Mouse (Mus musculus) MEL (cell line): Measurements from ENCODE around the gene Col4a6. TPM values are rescaled to one million over a fixed set of nuclear protein-coding genes. Genes with fewer than 3 reads are reported as not detected.
A peak's percentile ranks its signal among the peaks of the same experiment; 100 is the strongest.

Experiments
- DNase-seq: peaks from one replicate; pipeline ENCODE4 v3.0.0; 2011; ENCODE audit warnings: low read depth, low spot score
- H3K27ac ChIP-seq: 2 replicates; pipeline ENCODE4 v1.5.1; 2012; ENCODE audit warnings: low read depth, mild to moderate bottlenecking, control low read depth, low read length, moderate library complexity; ENCODE audit not compliant: control insufficient read depth
- H3K27me3 ChIP-seq, 2 experiments: fragments of 150-350 bp in 1 of 2; sonication (generic) in 1 of 2; 2 replicates each; pipeline ENCODE4 v1.6.1; 2012; ENCODE audit warnings: low read length in 2 of 2, mild to moderate bottlenecking in 2 of 2, improper control_type of control experiment in 1 of 2, moderate library complexity in 1 of 2; ENCODE audit not compliant: insufficient read depth in 2 of 2, control insufficient read depth in 1 of 2
- H3K36me3 ChIP-seq, 2 experiments: 2 replicates each; pipeline ENCODE4 v1.6.1; 2012 to 2014; ENCODE audit warnings: low read length in 2 of 2, improper control_type of control experiment in 1 of 2, inconsistent platforms in 1 of 2, mild to moderate bottlenecking in 1 of 2; ENCODE audit not compliant: insufficient read depth in 2 of 2, control insufficient read depth in 1 of 2
- H3K4me1 ChIP-seq, 2 experiments: fragments of 150-350 bp in 1 of 2; sonication (generic) in 1 of 2; 2 replicates each; pipeline ENCODE4 v1.6.1; 2012; ENCODE audit warnings: low read length in 2 of 2, improper control_type of control experiment in 1 of 2, mild to moderate bottlenecking in 1 of 2; ENCODE audit not compliant: insufficient read depth in 2 of 2, control insufficient read depth in 1 of 2
- H3K4me3 ChIP-seq, 2 experiments: fragments of 150-350 bp in 1 of 2; sonication (generic) in 1 of 2; 2 replicates each; pipeline ENCODE4 v1.5.1; 2012; ENCODE audit warnings: low read depth in 2 of 2, low read length in 2 of 2, mild to moderate bottlenecking in 2 of 2, moderate library complexity in 2 of 2, control low read depth in 1 of 2, improper control_type of control experiment in 1 of 2; ENCODE audit not compliant: control insufficient read depth in 1 of 2, insufficient read depth in 1 of 2
- H3K79me2 ChIP-seq: 2 replicates; pipeline ENCODE4 v1.6.1; 2012; ENCODE audit warnings: mild to moderate bottlenecking, low read length, moderate library complexity; ENCODE audit not compliant: control insufficient read depth, poor library complexity, insufficient read depth
- H3K9ac ChIP-seq: 2 replicates; pipeline ENCODE4 v1.6.1; 2012; ENCODE audit warnings: low read depth, mild to moderate bottlenecking, control low read depth, low read length, moderate library complexity; ENCODE audit not compliant: control insufficient read depth, poor library complexity, severe bottlenecking
- H3K9me3 ChIP-seq: fragments of 150-350 bp; sonication (generic); replicated peaks from 2 replicates; pipeline ENCODE4 v1.6.1; 2012; ENCODE audit warnings: mild to moderate bottlenecking, low read length, improper control_type of control experiment, moderate library complexity; ENCODE audit not compliant: insufficient read depth
- GABPA ChIP-seq: IDR thresholded peaks from 2 replicates; pipeline ENCODE4 v1.6.1; 2012; ENCODE audit warnings: low read depth, mild to moderate bottlenecking, inconsistent platforms, low read length, improper control_type of control experiment, moderate library complexity
- GATA1 ChIP-seq: IDR thresholded peaks from 2 replicates; pipeline ENCODE4 v1.6.1; 2011; ENCODE audit warnings: low read depth, low read length, improper control_type of control experiment
- JUND ChIP-seq: IDR thresholded peaks from 2 replicates; pipeline ENCODE4 v1.6.1; 2011; ENCODE audit warnings: low read depth, mild to moderate bottlenecking, improper control_type of control experiment, low read length
- KAT2A ChIP-seq: conservative IDR thresholded peaks from 2 replicates; pipeline ENCODE4 v1.6.1; 2012; ENCODE audit warnings: low read depth, low read length, improper control_type of control experiment, inconsistent platforms
- MAFK ChIP-seq: IDR thresholded peaks from 2 replicates; pipeline ENCODE4 v1.6.1; 2011; ENCODE audit warnings: low read depth, mild to moderate bottlenecking, low read length, improper control_type of control experiment, borderline replicate concordance
- MAX ChIP-seq: IDR thresholded peaks from 2 replicates; pipeline ENCODE4 v1.6.1; 2011; ENCODE audit warnings: low read length, improper control_type of control experiment
- MYB ChIP-seq: IDR thresholded peaks from 2 replicates; pipeline ENCODE4 v1.6.1; 2011; ENCODE audit warnings: mild to moderate bottlenecking, low read depth, low read length, improper control_type of control experiment
- MYC ChIP-seq: IDR thresholded peaks from 2 replicates; pipeline ENCODE4 v1.6.1; 2011; ENCODE audit warnings: low read depth, mild to moderate bottlenecking, low read length, improper control_type of control experiment, moderate library complexity
- POLR2A ChIP-seq, 2 experiments: IDR thresholded peaks; 2 replicates each; pipeline ENCODE4 v1.6.1; 2011 to 2012; ENCODE audit warnings: low read length in 2 of 2, mild to moderate bottlenecking in 2 of 2, control low read depth in 1 of 2, improper control_type of control experiment in 1 of 2, low read depth in 1 of 2, moderate library complexity in 1 of 2; ENCODE audit not compliant: control insufficient read depth in 1 of 2, insufficient read depth in 1 of 2, poor library complexity in 1 of 2
- RAD21 ChIP-seq: IDR thresholded peaks from 2 replicates; pipeline ENCODE4 v1.6.1; 2011; ENCODE audit warnings: mild to moderate bottlenecking, low read depth, low read length, improper control_type of control experiment
- SIN3A ChIP-seq: IDR thresholded peaks from 2 replicates; pipeline ENCODE4 v1.6.1; 2012; ENCODE audit warnings: low read length, improper control_type of control experiment, inconsistent platforms
- TBP ChIP-seq: IDR thresholded peaks from 2 replicates; pipeline ENCODE4 v1.8.0; 2011; ENCODE audit warnings: low read depth, low read length, improper control_type of control experiment
- UBTF ChIP-seq: IDR thresholded peaks from 2 replicates; pipeline ENCODE4 v1.6.1; 2012; ENCODE audit warnings: low read depth, mild to moderate bottlenecking, inconsistent platforms, low read length, improper control_type of control experiment, moderate library complexity, borderline replicate concordance; ENCODE audit not compliant: insufficient read depth
- USF2 ChIP-seq, 2 experiments: IDR thresholded peaks; 2 replicates each; pipeline ENCODE4 v1.6.1; 2011 to 2012; ENCODE audit warnings: improper control_type of control experiment in 2 of 2, low read length in 2 of 2, borderline replicate concordance in 1 of 2, inconsistent platforms in 1 of 2, low read depth in 1 of 2, mild to moderate bottlenecking in 1 of 2; ENCODE audit not compliant: insufficient read depth in 1 of 2
- polyA plus RNA-seq, 2 experiments: library from polyadenylated mRNA; stranded (reverse) in 1 of 2; unstranded in 1 of 2; fragments of >175 nt in 1 of 2; fragments of >200 nt in 1 of 2; gene quantifications; 2 replicates each; pipeline versions ENCODE4 v1.2.1 to v1.2.4; 2012; ENCODE audit warnings: low replicate concordance in 2 of 2, low read depth in 1 of 2; ENCODE audit not compliant: insufficient read length in 2 of 2, insufficient read depth in 1 of 2, missing spikeins in 1 of 2
- total RNA-seq: library from RNA; depleted of rRNA; stranded (reverse); fragments of 300-350 nt; gene quantifications from 2 replicates; pipeline ENCODE4 v1.2.3, GENCODE M21; 2012

Gene Col4a6
- total and polyA plus RNA-seq, 3 experiments: not detected

DNA sequence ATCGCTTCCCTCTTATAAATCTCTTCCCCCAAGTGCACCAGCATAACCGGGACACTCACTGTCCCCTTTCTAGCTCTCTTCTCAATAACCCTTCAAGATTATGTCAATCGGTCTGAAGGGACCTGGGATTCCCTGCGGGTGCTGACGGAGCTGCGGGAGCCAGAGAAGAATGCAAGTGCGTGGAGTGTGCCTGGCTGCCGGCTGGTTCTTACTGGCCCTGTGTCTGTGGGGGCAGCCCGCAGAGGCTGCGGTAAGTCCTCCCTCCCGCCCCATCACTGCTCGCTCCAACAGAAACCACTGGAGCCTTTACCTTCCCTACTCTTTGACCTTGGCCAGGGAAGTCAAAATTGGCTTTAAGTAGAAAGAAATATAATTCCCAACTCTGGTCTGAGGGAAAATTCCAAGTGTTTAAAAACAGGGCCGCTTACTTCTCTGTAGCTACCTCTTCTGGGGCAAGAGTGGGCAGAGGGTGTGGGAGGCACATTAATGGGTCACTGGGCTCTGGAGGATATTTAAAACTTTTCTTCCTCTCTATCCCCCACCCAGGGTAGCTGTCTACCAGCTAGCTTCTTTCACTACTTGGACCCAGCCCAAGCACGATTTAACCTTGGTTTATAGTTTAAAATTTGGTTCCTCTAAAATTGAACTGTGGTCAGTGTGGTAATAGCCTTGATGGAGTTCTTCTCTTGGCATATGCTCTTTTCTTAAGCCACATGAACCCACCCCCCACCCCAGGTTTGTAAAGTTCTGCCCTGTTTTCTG is 1.9 kb upstream of the Col4a6 start:
- no peaks in the 10 kb centered on the region for H3K27me3 ChIP-seq
- no peaks in the 10 kb centered on the region for H3K79me2 ChIP-seq
- no peaks in the 10 kb centered on the region for H3K9me3 ChIP-seq
- H3K9ac ChIP-seq: no peak overlapping the region
- H3K4me3 ChIP-seq: no peak overlapping the region
- DNase-seq: no peak
- no peaks in the 10 kb centered on the region for H3K36me3 ChIP-seq
- TF ChIP-seq POLR2A (IDR thresholded peaks at IDR 0.05; ENCODE audit: control insufficient read depth in 1 of 2, insufficient read depth in 1 of 2, low read depth in 1 of 2, low read length in 2 of 2, poor library complexity in 1 of 2) (no peak), UBTF (no peak), MAX (no peak), MAFK (no peak), TBP (no peak), SIN3A (no peak), MYB (no peak)
- H3K27ac ChIP-seq: no peak overlapping the region
- no peaks in the 10 kb centered on the region for H3K4me1 ChIP-seq

DNA sequence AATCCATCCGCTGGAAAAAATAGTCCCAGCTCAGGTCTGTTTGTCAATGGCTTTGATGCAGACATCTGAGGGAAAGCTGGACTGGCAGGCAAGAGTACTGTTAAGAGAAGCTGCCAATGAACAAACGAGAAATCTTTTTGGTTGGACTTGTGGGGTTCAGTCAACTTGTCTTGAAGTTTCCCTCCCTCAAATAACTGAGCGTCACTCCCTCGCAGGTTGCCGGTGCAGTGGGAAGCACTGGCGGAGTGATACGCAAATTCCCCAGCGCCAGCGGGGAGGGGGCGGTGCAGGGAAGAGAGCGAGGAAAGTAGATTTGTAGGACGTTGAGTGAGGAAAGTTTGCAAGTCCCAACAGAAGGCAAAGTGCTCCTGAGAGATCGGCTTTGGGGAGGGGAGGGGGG is 1.2 kb upstream of the Col4a6 start, which contains the start of gene Col4a5:
Gene Col4a5, plus strand, starts transcription at position 276 of the 400 bp plus-strand sequence.
- no peak within 1 kb of the TSS for H3K27ac ChIP-seq
- H3K4me1 ChIP-seq: no peaks in the 10 kb centered on the region
- peak; percentile 1 for DNase-seq
- TF ChIP-seq UBTF: no peak
- no peak for TF ChIP-seq USF2 (IDR thresholded peaks at IDR 0.05; ENCODE audit: borderline replicate concordance in 1 of 2, insufficient read depth in 1 of 2, low read depth in 1 of 2, low read length in 2 of 2)
- TF ChIP-seq MYC: no peak
- no peak for TF ChIP-seq KAT2A
- no peaks in the 10 kb centered on the region for H3K9me3 ChIP-seq
- H3K79me2 ChIP-seq: no peaks in the 10 kb centered on the region
- no peak within 1 kb of the TSS for H3K4me3 ChIP-seq
- H3K27me3 ChIP-seq: no peaks in the 10 kb centered on the region
- no peak within 1 kb of the TSS for H3K9ac ChIP-seq
- no peaks in the 10 kb centered on the region for H3K36me3 ChIP-seq

GRCm38 (mm10) chrX:141447936-141448335 is 25.9 kb downstream of the Col4a6 start:
- Histone ChIP-seq H3K79me2 (no peaks in the 10 kb centered on the region), H3K9ac (no peak overlapping the region), H3K4me3 (no peak overlapping the region), H3K27ac (no peak overlapping the region), H3K4me1 (no peaks in the 10 kb centered on the region), H3K36me3 (no peaks in the 10 kb centered on the region), H3K9me3 (no peaks in the 10 kb centered on the region), H3K27me3 (no peaks in the 10 kb centered on the region)
- TF ChIP-seq RAD21 (no peak), JUND (no peak), GATA1 (no peak), GABPA (no peak), MYB (no peak)
- DNase-seq: no peak
